Comparison of ENCODE assay signal across 8 mouse cellular contexts in the genomic region with DNA sequence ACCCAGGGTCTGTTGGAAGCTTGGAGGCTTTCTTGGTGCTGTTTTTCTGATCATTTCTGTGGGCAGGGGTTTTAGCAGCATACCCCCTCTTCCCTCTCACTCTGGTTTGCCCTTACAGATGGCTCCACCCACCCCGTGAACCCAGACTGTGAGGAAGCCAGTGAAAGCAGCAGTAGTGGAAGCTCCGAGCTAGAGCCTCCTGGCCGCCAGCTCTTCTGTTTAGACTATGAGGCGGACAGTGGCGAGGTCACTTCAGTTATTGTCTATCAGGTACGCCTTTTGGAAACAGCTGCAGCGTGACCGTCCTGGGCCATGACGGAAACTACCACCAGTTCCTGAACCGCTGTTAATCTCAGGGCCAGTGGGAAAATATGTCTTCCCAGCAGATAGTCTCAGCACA. TPM values are rescaled to one million over a fixed set of nuclear protein-coding genes. Genes with fewer than 3 reads are reported as not detected.
DNase-seq lines count a peak whose midpoint lies in the region; ATAC-seq and TF ChIP-seq lines count a peak whose summit lies in the region.

No protein-coding gene starts in this region.

- no peak for TF ChIP-seq POLR2A in bone marrow, adult 2 months (IDR thresholded peaks at IDR 0.05; ENCODE audit: borderline replicate concordance, control insufficient read depth, low read depth, low read length)

- peak overlapping the region; percentile 94; the same call in 1 of the 2 replicates for H3K4me2 ChIP-seq in heart, postnatal 0 days (ENCODE audit: low read depth, low read length)
- peak overlapping the region; percentile 99 for H3K4me2 ChIP-seq in liver, embryonic 14.5 days (ENCODE audit: low read depth)

- peak overlapping the region; percentile 90 for H3K4me3 ChIP-seq in bone marrow, adult 2 months (replicated peaks; ENCODE audit: control insufficient read depth, low read depth, low read length)
- H3K4me3 ChIP-seq in heart, postnatal 0 days (ENCODE audit: low read depth, low read length) = peak overlapping the region; percentile 90; the same call in 1 of the 2 replicates
- peak overlapping the region; percentile 15 to 85; a peak in 2 of 4 replicates for H3K4me3 ChIP-seq in liver, embryonic 14.5 days (ENCODE audit: insufficient read depth in 1 of 2, low read depth in 2 of 2, low read length in 2 of 2)

- WGBS in bone marrow, adult 2 months = 65% methylated on average over 10 of the region's 10 CpGs
- 63% methylated on average over 10 of the region's 10 CpGs for WGBS in heart, postnatal 0 days
- WGBS in liver, embryonic 14.5 days (ENCODE audit: insufficient replicate concordance) = 72% methylated on average over 10 of the region's 10 CpGs

- peaks cover 4% of the 10 kb centered on the region; the same call in 1 of the 2 replicates for H3K4me1 ChIP-seq in bone marrow, adult 2 months (ENCODE audit: control insufficient read depth, insufficient read depth, low read length)
- peaks cover 45% of the 10 kb centered on the region for H3K4me1 ChIP-seq in heart, postnatal 0 days (ENCODE audit: control insufficient read depth, insufficient read depth)
- peaks cover 32 to 37% of the 10 kb centered on the region in 2 experiments for H3K4me1 ChIP-seq in liver, embryonic 14.5 days (replicated peaks; ENCODE audit: control insufficient read depth in 2 of 2, insufficient read depth in 2 of 2, low read length in 1 of 2)

- DNase-seq in heart, adult 11 months = peak; percentile 95
- no peak for DNase-seq in heart, postnatal 36 days
- no peak for DNase-seq in heart, postnatal 0 days (ENCODE audit: low spot score)
- DNase-seq in liver, embryonic 14.5 days (ENCODE audit: low read depth in 3 of 3, low spot score in 3 of 3) = no peak
- no peak for DNase-seq in spleen, adult 18-20 months
- DNase-seq in gastrocnemius, postnatal 14 days = no peak

- no peak for TF ChIP-seq EP300 in heart, postnatal 0 days (IDR thresholded peaks at IDR 0.05; ENCODE audit: low read depth)
- no peak for TF ChIP-seq EP300 in liver, embryonic 14.5 days (IDR thresholded peaks at IDR 0.05; ENCODE audit: low read depth)

- H3K27me3 ChIP-seq in heart, postnatal 0 days (ENCODE audit: control insufficient read depth, insufficient read depth, low read length) = peaks cover 3% of the 10 kb centered on the region; the same call in 1 of the 2 replicates
- no peaks in the 10 kb centered on the region; the same call in 1 of the 2 replicates for H3K27me3 ChIP-seq in liver, embryonic 14.5 days (ENCODE audit: control insufficient read depth, insufficient read depth, low read length)

- peaks cover 26% of the 10 kb centered on the region for H3K36me3 ChIP-seq in heart, postnatal 0 days (replicated peaks; ENCODE audit: control insufficient read depth, insufficient read depth, low read length)
- peaks cover 23% of the 10 kb centered on the region for H3K36me3 ChIP-seq in liver, embryonic 14.5 days (replicated peaks; ENCODE audit: control insufficient read depth, insufficient read depth, low read depth)

- intact Hi-C loops in heart, postnatal 36 days (cut with DNase I) = loop anchor here (10.0 kb wide), 1 partner anchor 444 kb away; the partner anchor contains the start of genes Polr1a and Ptcd3
- intact Hi-C loops in gastrocnemius, postnatal 14 days (cut with DNase I; ENCODE audit: low total_unique reads) = no loop called here

- no peak for ATAC-seq in heart, postnatal 0 days (ENCODE audit: insufficient read depth, low read depth)
- no peak for ATAC-seq in liver, embryonic 14.5 days (ENCODE audit: insufficient read depth)
- ATAC-seq in activated CD4-positive, CD25-positive, alpha-beta regulatory T cell, adult 4 months = no peak

- no peaks in the 10 kb centered on the region for H3K9me3 ChIP-seq in heart, postnatal 0 days (replicated peaks; ENCODE audit: control insufficient read depth, low read length)
- no peaks in the 10 kb centered on the region for H3K9me3 ChIP-seq in liver, embryonic 14.5 days (ENCODE audit: control insufficient read depth, low read length)

- H3K9ac ChIP-seq in heart, postnatal 0 days (replicated peaks; ENCODE audit: low read depth, low read length) = peak overlapping the region; percentile 91; the same call in 1 of the 2 replicates
- H3K9ac ChIP-seq in liver, embryonic 14.5 days (replicated peaks) = peak overlapping the region; percentile 88

- H3K27ac ChIP-seq in bone marrow, adult 2 months (ENCODE audit: control insufficient read depth, insufficient read depth, low read depth, low read length, poor library complexity) = no peak overlapping the region; the same call in none of the 2 replicates
- no peak overlapping the region for H3K27ac ChIP-seq in heart, postnatal 0 days (ENCODE audit: low read depth)
- no peak overlapping the region; the same call in 1 of the 2 replicates for H3K27ac ChIP-seq in liver, embryonic 14.5 days

- no peak for TF ChIP-seq CTCF in bone marrow, adult 2 months (IDR thresholded peaks at IDR 0.05; ENCODE audit: control insufficient read depth, insufficient read depth, low read length)
- no peak for TF ChIP-seq CTCF in heart, postnatal 0 days (IDR thresholded peaks at IDR 0.05; ENCODE audit: low read depth)
- no peak for TF ChIP-seq CTCF in liver, embryonic 14.5 days (IDR thresholded peaks at IDR 0.05; ENCODE audit: low read depth)

RNA-seq across cellular contexts. Expression of gene 0610030E20Rik, which starts 1.3 kb away (rescaled TPM):
- 10 to 100 TPM in 1 of 2 experiments, 1 to 10 TPM in 1; 9.8 to 11.3 TPM for total RNA-seq in heart, postnatal 36 days (2021)
- polyA plus RNA-seq in bone marrow, adult 2 months (2011; ENCODE audit: insufficient read depth, insufficient read length, low replicate concordance, missing spikeins) = 12.9 and 21.8 TPM in 2 replicates
- total RNA-seq in heart, postnatal 0 days (2014; rRNA removed; ENCODE audit: low replicate concordance) = 7.3 and 12.0 TPM in 2 replicates
- 11.9 and 12.9 TPM in 2 replicates for polyA plus RNA-seq in heart, postnatal 0 days (2015; fragmentation: Nextera tagmentation; extraction: Ambion mirVana)
- polyA plus RNA-seq in liver, embryonic 14.5 days (2012; rRNA removed) = 8.7 and 10.1 TPM in 2 replicates
- polyA plus RNA-seq in liver, embryonic 14.5 days (2014; fragmentation: Nextera tagmentation; extraction: Ambion mirVana) = 7.9 and 10.9 TPM in 2 replicates
- polyA plus RNA-seq in activated CD4-positive, CD25-positive, alpha-beta regulatory T cell, adult 4 months (2017; shearing (Covaris generic)) = 10 to 100 TPM; 18.1 to 20.8 TPM
- total RNA-seq in gastrocnemius, postnatal 14 days (2021) = 10 to 100 TPM; 11.4 TPM

RNA-seq across cellular contexts. Expression of gene Usp39, which starts 3.4 kb away (rescaled TPM):
- total RNA-seq in heart, postnatal 36 days (2021) = 10 to 100 TPM; 14.7 to 16.6 TPM
- polyA plus RNA-seq in bone marrow, adult 2 months (2011; ENCODE audit: insufficient read depth, insufficient read length, low replicate concordance, missing spikeins) = 30.0 and 53.7 TPM in 2 replicates
- 50.9 and 59.9 TPM in 2 replicates for total RNA-seq in heart, postnatal 0 days (2014; rRNA removed; ENCODE audit: low replicate concordance)
- 15.8 and 16.9 TPM in 2 replicates for polyA plus RNA-seq in heart, postnatal 0 days (2015; fragmentation: Nextera tagmentation; extraction: Ambion mirVana)
- polyA plus RNA-seq in liver, embryonic 14.5 days (2012; rRNA removed) = 23.9 and 32.7 TPM in 2 replicates
- 49.6 and 58.7 TPM in 2 replicates for polyA plus RNA-seq in liver, embryonic 14.5 days (2014; fragmentation: Nextera tagmentation; extraction: Ambion mirVana)
- polyA plus RNA-seq in activated CD4-positive, CD25-positive, alpha-beta regulatory T cell, adult 4 months (2017; shearing (Covaris generic)) = 10 to 100 TPM; 21.3 to 26.5 TPM
- 10 to 100 TPM; 16.7 to 17.2 TPM for total RNA-seq in gastrocnemius, postnatal 14 days (2021)

RNA-seq across cellular contexts. Expression of gene Tmem150a, which starts 6.8 kb away (rescaled TPM):
- 10 to 100 TPM; 19.3 to 22.6 TPM for total RNA-seq in heart, postnatal 36 days (2021)
- polyA plus RNA-seq in bone marrow, adult 2 months (2011; ENCODE audit: insufficient read depth, insufficient read length, low replicate concordance, missing spikeins) = 2.2 and 10.2 TPM in 2 replicates
- total RNA-seq in heart, postnatal 0 days (2014; rRNA removed; ENCODE audit: low replicate concordance) = 18.2 and 23.2 TPM in 2 replicates
- 8.0 and 9.7 TPM in 2 replicates for polyA plus RNA-seq in heart, postnatal 0 days (2015; fragmentation: Nextera tagmentation; extraction: Ambion mirVana)
- 39.0 and 58.3 TPM in 2 replicates for polyA plus RNA-seq in liver, embryonic 14.5 days (2012; rRNA removed)
- 43.6 and 48.0 TPM in 2 replicates for polyA plus RNA-seq in liver, embryonic 14.5 days (2014; fragmentation: Nextera tagmentation; extraction: Ambion mirVana)
- polyA plus RNA-seq in activated CD4-positive, CD25-positive, alpha-beta regulatory T cell, adult 4 months (2017; shearing (Covaris generic)) = under 1 TPM in 1 of 2 experiments, not detected in 1; 0.45 TPM
- total RNA-seq in gastrocnemius, postnatal 14 days (2021) = 10 to 100 TPM in 1 of 2 experiments, 1 to 10 TPM in 1; 9.1 to 12.5 TPM

RNA-seq across cellular contexts. Expression of gene Rnf181, which starts 18.3 kb away (rescaled TPM):
- total RNA-seq in heart, postnatal 36 days (2021) = 10 to 100 TPM; 42.8 to 47.6 TPM
- 62.6 and 104 TPM in 2 replicates for polyA plus RNA-seq in bone marrow, adult 2 months (2011; ENCODE audit: insufficient read depth, insufficient read length, low replicate concordance, missing spikeins)
- total RNA-seq in heart, postnatal 0 days (2014; rRNA removed; ENCODE audit: low replicate concordance) = 53.5 and 65.0 TPM in 2 replicates
- 74.9 and 81.3 TPM in 2 replicates for polyA plus RNA-seq in heart, postnatal 0 days (2015; fragmentation: Nextera tagmentation; extraction: Ambion mirVana)
- polyA plus RNA-seq in liver, embryonic 14.5 days (2012; rRNA removed) = 40.3 and 42.8 TPM in 2 replicates
- 68.0 and 75.4 TPM in 2 replicates for polyA plus RNA-seq in liver, embryonic 14.5 days (2014; fragmentation: Nextera tagmentation; extraction: Ambion mirVana)
- polyA plus RNA-seq in activated CD4-positive, CD25-positive, alpha-beta regulatory T cell, adult 4 months (2017; shearing (Covaris generic)) = 100 to 1,000 TPM; 110 TPM
- total RNA-seq in gastrocnemius, postnatal 14 days (2021) = 10 to 100 TPM; 31.2 to 31.7 TPM

RNA-seq across cellular contexts. Expression of gene Vamp5, which starts 31.9 kb away (rescaled TPM):
- total RNA-seq in heart, postnatal 36 days (2021) = 10 to 100 TPM; 67.4 to 72.6 TPM
- polyA plus RNA-seq in bone marrow, adult 2 months (2011; ENCODE audit: insufficient read depth, insufficient read length, low replicate concordance, missing spikeins) = 80.8 and 96.2 TPM in 2 replicates
- 19.5 and 39.8 TPM in 2 replicates for total RNA-seq in heart, postnatal 0 days (2014; rRNA removed; ENCODE audit: low replicate concordance)
- 49.0 and 52.9 TPM in 2 replicates for polyA plus RNA-seq in heart, postnatal 0 days (2015; fragmentation: Nextera tagmentation; extraction: Ambion mirVana)
- 72.5 and 80.0 TPM in 2 replicates for polyA plus RNA-seq in liver, embryonic 14.5 days (2012; rRNA removed)
- 81.0 and 94.5 TPM in 2 replicates for polyA plus RNA-seq in liver, embryonic 14.5 days (2014; fragmentation: Nextera tagmentation; extraction: Ambion mirVana)
- 10 to 100 TPM; 62.3 to 81.8 TPM for polyA plus RNA-seq in activated CD4-positive, CD25-positive, alpha-beta regulatory T cell, adult 4 months (2017; shearing (Covaris generic))
- 10 to 100 TPM; 60.9 to 79.6 TPM for total RNA-seq in gastrocnemius, postnatal 14 days (2021)
